Mouse (Mus musculus): Measurements from ENCODE around the gene Calm2.

- TF ChIP-seq CTCF (IDR thresholded peaks at IDR 0.05; ENCODE audit: low read depth, low read length) (no peak), GATA1 (IDR thresholded peaks at IDR 0.05; ENCODE audit: borderline replicate concordance, low read length) (no peak), POLR2AphosphoS5 (IDR thresholded peaks at IDR 0.05; ENCODE audit: insufficient replicate concordance, low read depth, low read length) (no peak), GATA2 (IDR thresholded peaks at IDR 0.05; ENCODE audit: borderline replicate concordance, low read depth, low read length) (no peak), TAL1 (conservative IDR thresholded peaks at IDR 0.05; ENCODE audit: low read depth, low read length) (no peak)
Measured at GRCm38 (mm10) chr17:87482867-87483266, 36.1 kb upstream of the Calm2 start.
